Mouse (Mus musculus): ENCODE measurements around the gene Nup98.

DNA sequence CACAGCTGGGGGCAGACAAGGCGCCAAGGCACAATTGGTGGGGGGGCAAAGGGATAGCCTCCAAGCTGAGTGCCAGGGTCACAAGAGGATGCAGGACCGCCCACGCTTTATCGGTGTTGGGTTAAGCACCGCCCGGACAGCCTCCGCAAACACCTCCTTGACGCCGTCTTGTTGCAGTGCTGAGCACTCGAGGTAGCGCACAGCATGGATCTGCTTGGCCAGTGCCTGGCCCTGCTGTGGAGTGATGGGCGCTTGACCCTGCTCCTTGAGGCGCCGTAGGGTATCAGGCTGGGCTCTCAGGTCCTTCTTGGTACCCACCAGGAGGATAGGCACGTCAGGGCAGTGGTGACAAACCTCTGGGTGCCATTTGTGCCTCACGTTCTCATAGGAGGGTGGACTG, 29.6 kb upstream of the Nup98 start:
- no peak for TF ChIP-seq POLR2A (IDR thresholded peaks at IDR 0.05; ENCODE audit: borderline replicate concordance, extremely low read depth, insufficient read depth, insufficient read length, poor library complexity, severe bottlenecking)
- no peak for TF ChIP-seq CTCF (IDR thresholded peaks at IDR 0.05; ENCODE audit: borderline replicate concordance, extremely low read depth, insufficient read depth, insufficient read length)

All from brain, embryonic 14.5 days (tissue).